Mouse (Mus musculus): Measurements from ENCODE around the gene Pla2g5.

DNA sequence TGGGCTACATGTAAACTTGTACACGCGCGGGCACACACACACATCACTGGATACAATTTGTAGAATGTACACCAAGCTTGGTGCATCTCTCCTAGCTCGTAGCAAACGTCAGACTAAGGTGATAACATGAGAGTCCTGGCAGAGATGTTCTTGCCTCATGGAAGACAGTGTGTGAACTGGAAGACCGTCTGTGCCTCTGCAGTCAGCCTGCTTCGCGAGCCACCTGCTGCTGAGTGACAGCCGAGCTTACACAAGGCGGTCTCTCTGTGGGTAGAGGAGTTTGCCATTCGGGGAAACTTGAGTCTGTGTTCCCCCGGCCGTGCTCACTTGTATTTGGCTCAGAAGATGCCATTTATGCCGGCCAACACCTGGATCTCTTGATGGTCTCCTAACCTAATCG lies 4.8 kb downstream of the Pla2g5 start:
- TF ChIP-seq GATA1 (IDR thresholded peaks at IDR 0.05; ENCODE audit: borderline replicate concordance, low read length) (no peak), CTCF (IDR thresholded peaks at IDR 0.05; ENCODE audit: low read depth, low read length) (no peak), POLR2AphosphoS5 (IDR thresholded peaks at IDR 0.05; ENCODE audit: insufficient replicate concordance, low read depth, low read length) (no peak), TAL1 (conservative IDR thresholded peaks at IDR 0.05; ENCODE audit: low read depth, low read length) (no peak), GATA2 (IDR thresholded peaks at IDR 0.05; ENCODE audit: borderline replicate concordance, low read depth, low read length) (no peak)

Measured in G1E (cell line).